Mouse (Mus musculus) induced T-regulatory cell, adult 2 months (primary cell): Measurements from ENCODE around the gene Cxcr3.
A peak's percentile ranks its signal among the peaks of the same experiment; 100 is the strongest.

Experiments used
- DNase-seq: peaks from one replicate; pipeline ENCODE4 v3.0.0-alpha.2; 2012; ENCODE audit warnings: low read depth

Cxcr3 gene

DNA sequence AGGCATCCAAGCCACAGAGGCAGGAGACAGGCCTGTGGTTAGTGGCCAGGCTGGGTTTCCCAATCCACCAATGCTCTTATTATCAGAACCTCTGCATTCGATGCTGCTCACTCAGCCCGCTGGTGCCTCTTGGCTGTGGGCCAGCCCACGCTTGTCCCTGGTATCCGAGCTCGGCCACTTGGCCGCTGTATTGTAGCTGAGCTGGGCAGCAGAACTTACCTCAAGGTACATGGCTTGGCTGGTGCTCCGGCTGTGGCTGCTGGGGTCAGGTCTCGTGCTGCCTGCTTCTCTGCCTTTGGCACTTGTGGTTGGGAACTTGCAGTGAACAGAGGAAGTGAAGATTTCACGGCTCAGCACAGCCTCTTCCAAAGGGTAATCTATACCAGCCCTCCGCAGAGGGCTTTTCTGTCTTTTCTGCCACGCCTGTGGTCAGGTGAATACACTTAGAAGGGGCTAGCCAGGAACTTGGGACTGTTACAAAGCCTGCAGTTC lies at the start of gene Cxcr3:
Cxcr3 (minus strand) TSS at position 442 of the 492 bp plus-strand sequence.
- peak; percentile 70 for DNase-seq

DNA sequence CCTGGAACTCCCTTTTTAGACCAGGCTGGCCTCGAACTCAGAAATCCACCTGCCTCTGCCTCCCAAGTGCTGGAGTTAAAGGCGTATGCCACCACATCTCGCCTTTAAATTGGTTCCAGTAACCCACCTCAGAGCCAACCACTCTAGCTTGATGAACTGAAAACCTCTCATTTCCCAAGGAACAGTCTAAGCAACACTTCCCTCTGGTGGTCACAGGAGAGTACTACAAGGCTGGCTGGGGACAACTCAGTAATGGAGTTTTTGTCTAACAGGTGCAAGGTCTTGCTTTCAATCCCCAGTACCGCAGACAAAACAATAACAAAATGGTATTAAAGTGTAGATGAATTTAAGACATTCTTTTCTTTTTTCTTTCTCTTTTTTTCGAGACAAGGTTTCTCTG lies 38.0 kb upstream of the Cxcr3 start:
- DNase-seq = peak; percentile 87

DNA sequence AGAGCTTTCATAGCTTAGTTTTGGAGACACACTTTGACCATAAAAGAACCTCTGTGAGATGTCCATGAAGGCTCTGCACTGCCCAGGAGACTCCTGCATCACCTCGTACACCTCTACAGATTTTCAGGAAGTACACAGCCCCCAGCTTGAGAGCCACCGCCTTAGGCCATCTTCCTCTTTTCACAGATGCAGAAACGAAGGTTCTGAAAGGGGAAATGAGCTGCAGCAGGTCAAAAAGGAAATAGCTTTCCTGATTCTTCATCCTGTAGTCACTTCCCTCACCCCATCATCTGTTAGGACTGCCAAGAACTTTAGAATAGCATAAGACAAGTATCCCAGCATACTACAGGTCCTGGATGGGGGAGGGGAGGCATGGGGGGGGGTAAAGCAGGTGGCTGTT lies 36.2 kb upstream of the Cxcr3 start:
- peak; percentile 36 for DNase-seq

DNA sequence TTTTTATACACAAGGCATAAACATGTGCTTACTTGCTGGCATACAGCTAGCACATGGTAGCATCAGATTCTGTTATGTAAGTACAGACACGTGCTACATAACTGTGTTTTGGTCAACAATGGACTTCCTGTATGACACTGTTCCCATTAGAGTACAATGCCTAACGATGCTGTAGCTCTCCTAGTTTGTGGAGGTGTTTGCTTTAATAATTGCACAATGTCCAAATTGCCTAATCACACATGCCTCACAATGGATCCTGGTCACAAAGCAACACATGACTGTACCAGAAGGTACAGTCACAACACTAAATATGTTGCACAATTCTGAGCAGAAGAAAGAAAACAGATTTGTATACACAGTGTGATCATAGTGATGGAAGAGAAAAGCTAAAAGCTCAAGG lies 35.4 kb upstream of the Cxcr3 start:
- DNase-seq = peak; percentile 30

DNA sequence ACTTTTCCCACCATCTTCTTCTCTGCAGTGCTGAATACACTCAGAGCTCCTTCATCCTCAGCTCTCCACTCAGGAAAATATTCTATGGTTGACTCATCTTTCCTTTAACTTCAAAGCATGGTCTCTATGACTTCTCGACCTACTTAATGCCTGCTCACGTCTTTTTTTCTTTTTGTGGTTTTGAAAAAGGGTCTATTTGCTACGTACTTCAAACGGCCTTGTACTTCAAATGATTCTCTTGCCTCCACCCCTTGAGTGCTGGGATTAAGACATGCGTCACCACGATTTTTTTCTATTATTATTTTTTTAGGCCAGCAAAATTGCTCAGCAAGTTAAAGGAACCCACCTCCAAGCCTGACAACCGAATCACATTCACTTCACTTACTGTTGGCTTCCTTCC lies 33.2 kb upstream of the Cxcr3 start:
- peak; percentile 69 for DNase-seq

DNA sequence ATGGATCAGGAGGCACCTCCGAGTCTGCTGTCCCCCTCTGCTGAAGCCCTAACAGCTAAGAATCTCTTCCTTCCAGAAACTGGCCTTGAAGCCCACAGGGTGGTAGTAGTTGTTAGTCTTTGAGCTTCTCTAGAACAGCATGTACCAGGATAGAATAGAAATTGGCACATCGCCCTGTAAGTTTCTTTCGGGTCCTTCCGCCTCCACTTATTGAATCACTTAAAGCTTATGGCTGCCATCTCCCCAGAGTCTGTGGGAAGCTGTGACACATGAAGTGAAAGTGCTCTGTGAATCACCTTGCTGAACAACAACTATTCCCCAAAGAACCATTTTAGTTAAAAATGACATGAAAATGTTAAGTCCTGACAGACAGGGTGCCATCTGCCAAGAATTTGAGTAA lies 31.0 kb upstream of the Cxcr3 start:
- peak; percentile 69 for DNase-seq

DNA sequence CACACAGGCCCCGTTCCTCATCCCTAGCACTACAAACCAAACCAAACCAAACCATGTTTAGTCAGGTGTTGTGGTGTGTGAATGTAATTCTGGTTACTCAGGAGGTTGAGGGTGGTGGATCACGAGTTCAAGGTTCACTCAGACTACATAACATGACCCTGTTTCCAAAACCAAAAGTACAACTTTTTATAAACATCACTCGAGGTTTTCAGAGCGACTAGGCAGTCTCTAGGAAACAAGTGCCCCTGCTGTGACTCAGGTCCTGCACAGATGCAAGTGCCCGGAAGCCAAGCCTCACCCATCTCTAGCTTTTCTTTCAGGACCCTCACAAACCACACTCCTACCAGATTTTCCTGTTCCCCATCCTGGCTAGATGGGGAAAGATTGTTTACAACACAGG lies 30.6 kb upstream of the Cxcr3 start:
- peak; percentile 77 for DNase-seq

DNA sequence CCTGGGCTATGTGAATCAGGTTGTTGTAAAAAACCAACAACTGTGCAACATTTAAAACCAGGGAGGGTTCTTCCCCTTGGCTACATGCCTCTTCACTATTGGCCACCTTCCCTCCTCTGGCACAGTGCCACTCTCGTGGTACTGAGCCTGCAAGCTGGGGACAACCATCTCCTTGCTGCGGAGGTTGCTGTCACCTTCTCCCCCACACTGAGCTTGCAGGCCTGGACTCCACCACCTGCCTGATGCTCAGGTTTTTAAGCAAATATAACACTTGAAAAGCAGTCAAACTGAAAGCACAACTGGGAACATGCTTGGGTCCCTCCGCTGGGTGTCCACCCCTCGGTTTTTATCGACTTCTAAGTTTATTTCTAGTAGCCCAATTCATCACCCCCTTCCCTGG lies 20.4 kb upstream of the Cxcr3 start:
- DNase-seq = no peak

DNA sequence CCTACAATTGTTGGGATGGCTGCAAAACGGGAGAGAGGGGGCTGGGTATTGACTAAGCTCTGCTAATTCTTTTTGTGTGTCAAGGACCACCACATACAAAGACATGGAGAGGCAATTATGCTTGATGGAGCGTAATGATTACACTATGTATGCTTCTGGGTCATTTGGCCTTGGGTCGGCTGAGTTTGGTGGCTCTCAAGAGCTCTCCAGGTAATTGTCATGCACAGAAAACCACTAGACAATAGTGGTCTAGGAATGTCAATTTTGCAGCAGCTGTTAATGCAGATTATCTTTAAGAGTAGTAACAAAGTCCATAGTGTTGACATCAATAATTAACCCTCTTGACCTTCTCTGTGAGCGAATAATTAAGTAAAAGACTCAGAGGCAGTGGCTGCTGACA lies 16.1 kb upstream of the Cxcr3 start:
- DNase-seq = no peak

DNA sequence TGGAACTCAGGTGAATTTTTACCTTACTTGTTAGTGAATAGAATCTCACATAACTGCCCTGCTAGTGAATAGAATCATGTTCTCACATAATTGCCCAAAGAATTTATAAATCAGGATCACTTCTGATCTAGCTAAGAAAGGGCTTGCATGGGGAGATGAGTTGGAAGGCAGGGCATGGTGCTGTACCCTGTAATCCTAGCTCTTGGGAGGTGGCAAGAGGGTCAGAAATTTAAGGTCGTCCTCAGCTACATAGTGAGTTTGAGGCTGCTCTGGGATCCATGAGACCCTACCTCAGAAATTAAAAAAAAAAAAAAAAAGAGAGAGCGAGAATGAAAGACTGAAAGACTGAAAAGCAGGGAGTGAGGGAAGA lies 7.0 kb upstream of the Cxcr3 start:
- DNase-seq = no peak

DNA sequence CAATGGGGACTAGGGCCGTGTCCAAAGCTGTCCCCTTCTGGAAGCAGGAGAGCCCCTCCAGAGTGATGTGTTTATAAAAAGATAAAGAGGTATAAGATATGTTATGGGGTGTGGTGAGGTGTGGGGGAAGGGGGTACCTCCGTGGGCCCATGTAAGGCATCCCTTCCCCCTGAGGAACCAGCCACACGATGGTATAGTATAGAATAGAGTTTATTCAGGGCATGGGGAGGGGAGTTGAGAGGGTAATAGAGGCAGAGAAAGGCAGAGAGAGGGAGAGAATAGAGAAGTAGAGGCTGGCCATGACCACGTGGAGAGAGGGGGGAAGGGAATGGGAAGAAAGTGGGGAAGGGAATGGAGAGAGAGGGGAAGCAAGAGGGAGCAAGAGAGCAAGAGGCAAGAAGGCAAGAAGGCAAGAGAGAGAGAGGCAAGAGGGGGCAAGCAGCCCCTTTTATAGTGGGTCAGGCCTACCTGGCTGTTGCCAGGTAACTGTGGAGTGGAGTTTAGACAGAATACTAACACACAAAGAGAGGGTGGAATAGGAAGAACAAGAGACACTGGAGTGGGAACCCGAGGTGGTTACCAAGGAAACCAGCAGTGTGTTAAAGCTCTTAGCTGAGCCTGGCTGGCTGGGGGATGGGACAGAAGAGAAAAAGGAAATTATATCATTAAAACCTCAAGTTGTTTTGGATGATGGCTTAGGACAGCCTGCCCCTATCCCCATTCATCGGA lies 6.4 kb upstream of the Cxcr3 start:
- DNase-seq = peak; percentile 44

DNA sequence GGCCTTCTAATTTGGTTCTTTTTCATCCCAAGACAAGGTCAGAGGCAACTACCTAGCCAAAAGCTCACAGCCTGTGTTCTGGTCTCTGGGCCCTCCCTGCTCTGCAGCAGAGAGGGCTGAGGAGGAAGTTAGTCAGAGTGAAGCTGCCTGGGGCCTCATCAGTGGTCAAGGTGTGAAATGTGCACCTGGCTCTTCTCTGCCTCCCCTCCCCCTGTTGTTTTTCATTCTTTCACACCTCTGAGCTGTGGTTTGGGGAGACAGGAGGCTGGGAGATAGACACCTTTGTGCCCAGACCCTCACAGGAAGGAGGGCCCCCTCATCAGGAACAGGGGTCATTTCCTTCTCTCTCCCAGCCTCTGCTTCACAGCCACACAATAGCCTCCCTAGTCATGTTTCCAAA lies 3.1 kb upstream of the Cxcr3 start:
- DNase-seq = peak; percentile 81

DNA sequence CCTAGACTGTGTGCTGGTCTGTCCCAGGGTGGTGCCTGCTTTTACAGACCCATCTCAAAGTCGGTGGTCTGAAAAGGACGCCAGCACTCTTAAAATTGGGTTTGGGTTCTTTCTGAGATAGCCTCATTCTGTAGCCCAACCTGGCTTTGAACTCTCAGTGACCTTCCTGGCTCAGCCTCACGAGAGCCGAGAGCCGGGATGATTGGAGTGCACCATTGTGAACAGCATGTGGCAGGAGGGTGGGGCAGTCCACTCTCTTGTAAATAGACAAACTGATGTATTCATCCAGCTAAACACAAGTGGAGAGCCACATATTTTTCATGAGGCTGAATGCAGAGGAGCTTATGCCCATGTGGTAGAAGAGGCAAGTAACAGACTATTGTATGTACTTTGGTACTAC lies 912 bp upstream of the Cxcr3 start:
- peak; percentile 67 for DNase-seq

DNA sequence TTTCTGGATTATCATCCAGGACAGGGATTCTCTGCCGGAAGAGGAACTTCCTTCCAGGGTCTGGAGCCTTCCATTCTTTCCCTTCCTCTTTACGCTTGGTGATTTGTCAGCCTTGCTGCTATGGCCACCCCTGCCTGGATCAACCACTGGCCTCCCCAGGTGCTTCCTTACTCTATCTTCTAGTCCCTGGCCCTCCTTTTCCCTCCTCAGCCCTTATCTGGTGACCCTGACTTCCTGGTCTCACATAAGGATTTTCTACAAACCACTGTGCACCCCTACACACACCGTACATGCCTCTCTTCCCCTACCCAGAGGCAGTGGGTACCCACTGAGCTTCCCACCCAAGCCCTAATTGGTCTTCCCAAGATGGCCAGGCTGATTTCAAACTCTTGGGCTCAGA lies 781 bp downstream of the Cxcr3 start:
- no peak for DNase-seq

DNA sequence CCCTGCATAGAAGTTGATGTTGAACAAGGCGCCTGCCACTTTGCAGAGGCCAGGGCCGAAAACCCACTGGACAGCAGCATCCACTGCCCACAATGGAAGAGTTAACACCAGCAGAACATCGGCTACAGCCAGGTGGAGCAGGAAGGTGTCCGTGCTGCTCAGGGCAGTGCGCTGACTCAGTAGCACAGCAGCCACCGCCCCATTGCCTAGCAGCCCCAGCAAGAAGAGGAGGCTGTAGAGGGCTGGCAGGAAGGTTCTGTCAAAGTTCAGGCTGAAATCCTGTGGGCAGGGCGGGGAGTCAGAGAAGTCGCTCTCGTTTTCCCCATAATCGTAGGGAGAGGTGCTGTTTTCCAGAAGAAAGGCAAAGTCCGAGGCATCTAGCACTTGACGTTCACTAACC lies 1.4 kb downstream of the Cxcr3 start:
- peak; percentile 32 for DNase-seq

DNA sequence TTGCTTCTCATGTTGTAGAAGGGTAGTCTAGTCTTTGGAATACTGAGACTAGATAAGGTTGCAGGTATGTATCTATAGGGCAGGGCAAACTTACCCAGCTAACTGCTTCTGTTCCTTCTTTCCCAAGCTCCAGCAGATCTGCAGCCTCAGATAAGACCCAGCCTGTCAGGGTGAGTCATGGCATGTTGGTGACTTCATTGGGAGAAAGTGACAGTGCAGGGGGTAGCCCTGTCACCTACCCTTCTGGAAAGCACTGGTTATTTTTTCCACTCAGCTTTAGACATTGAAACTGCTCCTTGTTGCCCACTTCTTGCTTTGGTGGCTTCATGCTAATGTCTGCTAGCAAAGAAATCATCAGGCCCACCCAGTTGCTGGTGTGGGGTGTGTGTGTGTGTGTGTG lies 4.1 kb downstream of the Cxcr3 start:
- peak; percentile 27 for DNase-seq

DNA sequence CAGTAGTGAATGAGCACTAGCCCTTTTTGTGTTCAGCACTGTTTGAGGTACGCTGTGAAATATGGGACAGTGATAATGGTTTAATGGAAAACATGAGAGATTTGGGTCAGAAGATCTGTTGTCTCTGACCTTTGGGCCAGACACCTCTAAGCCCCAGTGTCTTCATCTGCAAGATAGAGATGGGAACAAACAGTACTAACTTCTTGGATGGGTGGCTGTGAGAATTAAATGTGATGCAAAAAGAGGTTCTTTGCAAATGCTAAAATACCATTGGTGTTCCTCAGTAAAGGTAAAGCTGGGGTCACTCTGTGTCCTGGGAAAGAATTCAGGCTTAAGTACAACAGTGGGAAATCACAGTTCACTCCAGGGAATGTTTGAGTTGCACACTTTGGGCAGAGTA lies 13.7 kb downstream of the Cxcr3 start:
- no peak for DNase-seq

DNA sequence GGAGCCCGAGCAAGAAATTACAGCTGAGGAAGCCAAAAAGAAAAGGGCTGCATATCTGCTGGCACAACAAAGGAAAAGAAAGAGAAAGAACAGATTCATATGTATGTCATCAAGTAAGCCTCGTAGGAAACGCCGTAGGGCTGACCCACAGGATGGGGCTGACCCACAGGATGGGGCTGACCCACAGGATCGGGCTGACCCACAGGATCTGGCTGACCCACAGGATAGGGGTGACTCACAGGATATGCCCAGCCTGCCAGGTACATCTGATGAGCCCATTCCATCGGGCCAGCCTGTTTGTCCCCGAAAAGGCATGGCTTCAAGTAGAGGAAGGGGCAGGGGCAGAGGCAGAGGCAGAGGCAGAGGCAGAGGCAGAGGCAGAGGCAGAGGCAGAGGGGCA lies 29.0 kb downstream of the Cxcr3 start:
- DNase-seq = no peak

DNA sequence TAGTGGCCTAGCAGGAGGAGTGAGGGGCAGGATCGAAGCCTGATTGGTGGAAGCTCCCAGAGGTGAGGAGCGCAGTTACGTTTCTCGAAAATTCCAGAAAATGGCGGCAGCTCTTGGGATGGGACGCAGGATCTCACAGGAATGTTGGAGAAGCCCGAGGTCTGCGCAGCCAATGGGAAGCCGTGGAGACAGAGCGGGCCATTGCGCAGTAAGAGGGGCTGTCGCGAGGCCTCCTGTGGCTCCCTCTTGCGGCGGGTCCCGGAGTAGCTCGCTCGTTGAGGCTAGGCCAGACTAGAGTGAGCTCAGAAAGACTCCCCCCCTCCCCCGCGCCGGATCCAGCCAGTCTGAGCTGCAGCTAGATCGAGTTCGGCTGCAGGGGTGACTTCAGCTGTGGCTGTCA lies 35.8 kb downstream of the Cxcr3 start:
- no peak for DNase-seq

DNA sequence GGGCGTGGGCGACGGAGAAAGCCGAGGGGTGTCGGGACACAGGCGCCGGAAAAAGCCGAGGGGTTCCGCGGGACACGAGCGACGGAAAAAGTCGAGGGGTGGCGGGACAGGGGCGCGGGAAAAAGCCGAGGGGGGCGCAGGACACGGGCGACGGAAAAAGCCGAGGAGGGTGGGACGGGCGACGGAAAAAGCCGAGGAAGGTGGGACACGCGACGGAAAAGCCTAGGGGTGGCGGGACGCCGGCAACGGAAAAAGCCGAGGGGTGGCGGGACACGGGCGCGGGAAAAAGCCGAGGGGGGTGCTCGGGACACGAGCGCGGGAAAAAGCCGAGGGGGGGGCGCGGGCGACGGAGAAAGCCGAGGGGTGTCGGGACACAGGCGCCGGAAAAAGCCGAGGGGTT lies 36.5 kb downstream of the Cxcr3 start:
- no peak for DNase-seq

DNA sequence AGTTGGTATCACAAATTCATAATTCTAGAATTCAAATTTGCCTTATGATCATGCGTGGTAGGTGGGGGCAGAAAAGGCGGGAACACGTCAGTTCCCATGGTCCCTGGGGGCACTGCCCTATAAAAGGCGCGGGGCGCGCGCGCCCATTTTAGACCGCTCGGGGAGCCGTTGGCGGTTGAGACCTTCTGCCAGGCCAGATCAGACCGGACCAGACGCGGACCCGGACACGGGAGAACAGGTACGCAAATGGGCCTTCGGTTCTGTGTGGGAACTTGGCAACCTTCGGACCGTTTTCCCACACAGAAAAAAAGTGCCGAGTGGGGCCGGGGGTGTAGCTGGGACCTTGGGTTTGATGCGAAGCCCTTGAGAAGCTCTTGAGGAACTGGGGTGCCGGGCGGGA lies 38.4 kb downstream of the Cxcr3 start:
- no peak for DNase-seq
